Mouse (Mus musculus): ENCODE measurements around the gene Kcnma1. TPM values are rescaled to one million over a fixed set of nuclear protein-coding genes. Genes with fewer than 3 reads are reported as not detected.

The Kcnma1 gene
- polyA plus RNA-seq, 1 experiment from 2014 or later, result 0.42 TPM

DNA sequence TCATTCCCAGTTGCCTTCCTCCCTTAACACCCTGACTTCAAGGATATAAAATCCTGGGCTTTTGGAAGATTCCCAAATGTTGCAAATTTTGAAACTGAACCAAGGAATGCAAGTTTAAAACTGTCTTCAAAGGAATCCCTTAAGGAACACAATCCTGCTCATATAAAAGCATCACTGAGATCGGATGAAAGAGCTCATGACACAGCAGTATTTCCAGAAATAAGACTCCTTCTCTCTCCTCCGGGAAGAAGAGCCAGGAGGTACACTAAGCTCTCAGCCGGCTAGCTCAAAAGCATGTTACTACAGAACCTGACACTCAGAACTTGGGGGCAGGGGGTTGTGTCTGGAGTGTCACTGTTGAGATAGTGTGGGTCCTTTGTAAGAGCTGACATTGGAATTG, 325.8 kb downstream of the Kcnma1 start:
- no peak for ATAC-seq (ENCODE audit: insufficient number of reproducible peaks, low FRiP score)
- Histone ChIP-seq H3K9ac (no peak overlapping the region), H3K4me3 (no peak overlapping the region), H3K27ac (ENCODE audit: poor library complexity, severe bottlenecking) (no peak overlapping the region), H3K4me2 (no peak overlapping the region), H3K27me3 (replicated peaks) (peaks cover 92% of the 10 kb centered on the region), H3K36me3 (no peaks in the 10 kb centered on the region), H3K9me3 (replicated peaks) (no peaks in the 10 kb centered on the region), H3K4me1 (replicated peaks) (no peaks in the 10 kb centered on the region)
- 71% methylated on average over 3 of the region's 3 CpGs for WGBS

DNA sequence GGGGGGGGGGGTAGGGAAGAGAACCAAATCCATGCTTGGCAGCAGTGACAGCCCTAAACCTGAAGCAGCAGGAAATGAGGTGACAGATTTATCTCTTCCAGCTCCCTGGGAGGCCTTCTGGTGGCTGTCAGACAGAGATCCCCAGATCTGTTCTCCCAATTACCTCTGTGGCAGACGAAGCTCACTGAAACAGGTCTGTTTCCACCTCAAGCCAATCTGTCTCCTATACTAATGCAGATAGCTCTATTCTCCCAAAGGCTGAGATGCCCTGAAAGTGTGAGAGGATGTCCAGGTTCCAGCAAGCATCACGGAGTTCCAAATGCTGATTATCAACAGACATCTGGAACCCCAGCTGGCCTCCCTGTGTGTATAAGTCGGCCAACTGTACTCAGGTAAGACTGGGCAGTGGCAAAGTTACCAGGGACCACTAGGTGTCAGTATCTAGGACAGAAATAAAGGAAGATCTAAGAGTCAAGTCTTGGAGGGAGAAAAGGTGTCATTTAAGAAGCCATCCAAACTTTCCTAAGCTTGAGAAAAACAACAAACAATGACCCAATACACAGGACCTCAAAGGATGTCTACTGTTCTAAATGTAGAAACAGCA, 329.7 kb downstream of the Kcnma1 start:
- H3K9me3 ChIP-seq (replicated peaks), result no peaks in the 10 kb centered on the region
- H3K4me2 ChIP-seq, result no peak overlapping the region
- 22% methylated on average over 3 of the region's 3 CpGs for WGBS
- no peak overlapping the region for H3K9ac ChIP-seq
- H3K36me3 ChIP-seq, result no peaks in the 10 kb centered on the region
- H3K4me3 ChIP-seq, result no peak overlapping the region
- H3K27me3 ChIP-seq (replicated peaks), result peaks cover 81% of the 10 kb centered on the region
- H3K27ac ChIP-seq (ENCODE audit: poor library complexity, severe bottlenecking), result no peak overlapping the region
- ATAC-seq (ENCODE audit: insufficient number of reproducible peaks, low FRiP score), result no peak
- peaks cover 7% of the 10 kb centered on the region; the same call in 1 of the 2 replicates for H3K4me1 ChIP-seq (replicated peaks)

DNA sequence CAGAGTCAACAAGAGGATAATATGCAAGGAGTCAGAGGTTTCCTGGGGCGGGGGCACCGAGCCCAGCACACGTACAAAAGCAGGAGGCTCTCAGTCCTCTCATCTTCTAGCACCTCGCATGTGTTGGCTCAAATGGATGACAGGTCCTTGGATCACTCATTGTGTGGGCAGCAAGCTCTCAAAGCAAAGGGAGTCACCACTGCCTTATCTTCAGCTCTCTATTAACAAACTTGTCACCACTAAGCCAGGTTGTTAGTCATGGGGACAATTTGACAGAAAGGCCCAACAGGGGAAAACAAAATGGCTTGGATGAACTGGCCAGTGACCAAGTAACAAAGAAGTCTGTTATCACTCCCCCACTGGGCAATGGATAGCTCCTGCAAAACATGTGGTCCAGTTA, 331.5 kb downstream of the Kcnma1 start:
- WGBS, result 21% methylated on average over 4 of the region's 4 CpGs
- peaks cover 7% of the 10 kb centered on the region; the same call in 1 of the 2 replicates for H3K4me1 ChIP-seq (replicated peaks)
- no peak overlapping the region for H3K4me2 ChIP-seq
- H3K27ac ChIP-seq (ENCODE audit: poor library complexity, severe bottlenecking), result no peak overlapping the region
- no peak overlapping the region for H3K4me3 ChIP-seq
- no peak; the same call in 1 of the 2 replicates for ATAC-seq (ENCODE audit: insufficient number of reproducible peaks, low FRiP score)
- H3K27me3 ChIP-seq (replicated peaks), result peaks cover 83% of the 10 kb centered on the region
- no peak overlapping the region for H3K9ac ChIP-seq
- H3K36me3 ChIP-seq, result no peaks in the 10 kb centered on the region
- H3K9me3 ChIP-seq (replicated peaks), result 0 out of 2 replicates have a peak, but pooled peaks cover 2% of the 10 kb centered on the region

DNA sequence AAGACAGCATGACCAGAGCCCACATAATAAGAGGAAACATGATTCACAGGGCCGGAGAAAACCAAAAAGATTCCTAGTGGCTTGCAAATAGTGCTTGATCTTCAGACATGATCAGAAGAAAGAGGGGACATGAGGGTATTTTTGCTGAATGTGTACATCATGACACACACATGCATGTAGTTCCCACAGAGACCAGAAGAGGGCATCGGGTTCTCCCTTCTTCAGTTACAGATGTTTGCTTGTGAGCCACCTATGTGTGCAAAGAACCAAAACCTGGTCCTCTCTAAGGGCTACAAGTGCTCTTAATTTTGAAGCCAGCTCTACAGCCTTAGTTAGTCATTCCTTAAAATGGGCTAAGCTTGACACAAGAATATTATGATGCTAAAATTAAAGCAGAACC, 334.9 kb downstream of the Kcnma1 start:
- Histone ChIP-seq H3K4me2 (no peak overlapping the region), H3K36me3 (no peaks in the 10 kb centered on the region), H3K4me1 (replicated peaks) (peaks cover 7% of the 10 kb centered on the region; the same call in 1 of the 2 replicates), H3K27ac (ENCODE audit: poor library complexity, severe bottlenecking) (no peak overlapping the region), H3K4me3 (no peak overlapping the region), H3K9me3 (replicated peaks) (0 out of 2 replicates have a peak, but pooled peaks cover 2% of the 10 kb centered on the region), H3K9ac (no peak overlapping the region), H3K27me3 (replicated peaks) (peaks cover 79% of the 10 kb centered on the region)
- no peak for ATAC-seq (ENCODE audit: insufficient number of reproducible peaks, low FRiP score)
- 63% methylated on average over 2 of the region's 2 CpGs for WGBS

DNA sequence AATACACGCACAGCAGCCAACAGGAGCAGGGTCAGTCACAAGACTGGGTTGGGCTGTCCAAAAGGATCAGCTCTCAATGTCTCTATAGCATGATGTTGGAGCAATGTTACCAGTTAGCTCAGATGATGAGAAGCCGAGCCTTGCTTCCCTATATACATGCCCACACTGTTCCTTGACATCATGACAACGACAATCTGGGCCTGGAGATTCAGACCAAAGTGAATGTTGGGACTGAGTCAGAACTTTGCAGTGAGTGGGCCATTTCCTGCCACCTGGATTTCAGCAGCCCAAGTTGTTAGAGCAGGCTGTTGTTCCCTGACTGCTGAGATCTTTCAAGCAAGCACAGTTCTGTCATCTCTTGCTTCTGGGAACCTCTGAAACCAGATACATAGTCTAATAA, 347.9 kb downstream of the Kcnma1 start:
- 77% methylated on average over 3 of the region's 3 CpGs for WGBS
- H3K4me2 ChIP-seq, result no peak overlapping the region
- peaks cover 10% of the 10 kb centered on the region; the same call in 1 of the 2 replicates for H3K9me3 ChIP-seq (replicated peaks)
- H3K27me3 ChIP-seq (replicated peaks), result peaks cover 30% of the 10 kb centered on the region
- H3K4me1 ChIP-seq (replicated peaks), result no peaks in the 10 kb centered on the region
- no peaks in the 10 kb centered on the region for H3K36me3 ChIP-seq
- no peak overlapping the region for H3K4me3 ChIP-seq
- no peak overlapping the region for H3K9ac ChIP-seq
- H3K27ac ChIP-seq (ENCODE audit: poor library complexity, severe bottlenecking), result no peak overlapping the region
- no peak for ATAC-seq (ENCODE audit: insufficient number of reproducible peaks, low FRiP score)

DNA sequence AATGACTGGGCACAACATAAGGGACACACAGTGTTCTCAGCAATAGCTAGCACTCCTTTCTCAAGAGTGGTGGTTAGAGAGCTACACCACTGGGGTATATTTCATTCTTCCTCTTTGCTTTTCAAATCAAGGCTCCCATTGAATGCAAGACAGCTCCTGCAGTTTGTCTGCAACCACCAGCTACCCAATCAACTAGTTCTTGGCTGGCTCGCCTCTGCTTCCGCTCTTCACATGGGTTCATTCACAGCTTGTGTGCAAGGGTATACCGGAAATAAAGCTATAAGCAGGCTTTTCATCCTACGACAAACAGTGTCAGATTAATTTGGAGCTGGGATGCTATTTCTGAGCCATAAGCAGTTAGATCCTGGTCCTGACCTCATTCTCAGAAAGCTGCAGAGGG, 362.6 kb downstream of the Kcnma1 start:
- H3K36me3 ChIP-seq, result no peaks in the 10 kb centered on the region
- H3K27me3 ChIP-seq (replicated peaks), result peaks cover 35% of the 10 kb centered on the region
- no peak for ATAC-seq (ENCODE audit: insufficient number of reproducible peaks, low FRiP score)
- no peaks in the 10 kb centered on the region for H3K4me1 ChIP-seq (replicated peaks)
- H3K9me3 ChIP-seq (replicated peaks), result no peaks in the 10 kb centered on the region
- H3K4me3 ChIP-seq, result no peak overlapping the region
- WGBS, result 71% methylated on average over 4 of the region's 4 CpGs
- no peak overlapping the region for H3K9ac ChIP-seq
- H3K4me2 ChIP-seq, result no peak overlapping the region
- H3K27ac ChIP-seq (ENCODE audit: poor library complexity, severe bottlenecking), result no peak overlapping the region

DNA sequence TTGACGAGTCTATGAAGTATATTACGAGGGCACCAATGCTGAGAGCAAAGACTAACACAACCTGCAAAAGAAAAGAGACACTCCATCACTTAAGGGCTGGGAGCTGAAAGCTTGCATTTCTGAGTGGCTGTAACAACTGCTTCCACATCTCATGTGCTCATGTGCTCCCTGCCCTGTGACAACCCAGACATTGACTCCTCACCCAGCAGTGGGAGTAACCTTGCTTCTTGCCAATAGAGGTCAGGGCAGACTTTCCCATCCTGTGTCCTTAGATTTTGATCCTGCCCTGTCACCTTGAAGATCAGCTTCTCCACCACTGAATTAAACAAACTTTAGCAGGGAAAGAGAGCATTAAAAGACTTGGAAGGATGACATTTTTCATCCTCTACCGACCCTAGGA, 364.2 kb downstream of the Kcnma1 start:
- 87% methylated on average over 3 of the region's 3 CpGs for WGBS
- H3K4me1 ChIP-seq (replicated peaks), result no peaks in the 10 kb centered on the region
- peaks cover 37% of the 10 kb centered on the region for H3K27me3 ChIP-seq (replicated peaks)
- H3K9me3 ChIP-seq (replicated peaks), result no peaks in the 10 kb centered on the region
- H3K36me3 ChIP-seq, result no peaks in the 10 kb centered on the region
- no peak for ATAC-seq (ENCODE audit: insufficient number of reproducible peaks, low FRiP score)
- H3K9ac ChIP-seq, result no peak overlapping the region
- H3K4me2 ChIP-seq, result no peak overlapping the region
- H3K27ac ChIP-seq (ENCODE audit: poor library complexity, severe bottlenecking), result no peak overlapping the region
- no peak overlapping the region for H3K4me3 ChIP-seq

DNA sequence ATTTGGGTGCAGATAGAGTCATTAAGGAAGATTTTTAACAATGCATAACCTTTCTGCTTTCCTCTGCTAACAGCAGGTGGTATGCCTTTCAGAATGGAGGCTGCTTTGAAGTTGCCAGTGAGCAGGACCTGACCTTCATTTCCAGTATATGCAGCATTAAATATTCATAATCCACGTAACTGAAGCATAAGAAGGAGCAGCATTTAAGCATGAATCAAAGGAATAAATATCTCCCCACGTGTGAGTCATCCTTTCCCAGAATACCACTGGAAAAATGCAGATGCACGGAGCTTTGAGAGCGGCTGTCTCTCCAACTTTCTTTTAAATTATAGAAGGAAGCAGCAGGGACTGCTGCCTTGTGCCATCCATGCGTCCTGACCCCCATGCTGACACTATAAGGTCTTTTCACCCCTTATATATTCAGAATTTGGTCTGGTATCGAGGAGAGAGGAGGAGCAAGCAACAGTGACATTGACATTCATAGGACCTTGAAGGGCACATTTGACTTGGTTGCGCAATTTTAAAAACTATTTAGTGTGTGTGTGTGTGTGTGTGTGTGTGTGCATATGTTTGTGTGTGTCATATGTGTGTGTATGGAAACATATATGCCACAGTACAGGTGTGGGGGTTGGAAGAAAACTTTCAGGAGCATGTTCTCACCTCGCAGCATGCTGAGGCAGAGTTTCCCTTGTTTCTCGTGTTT, 368.8 kb downstream of the Kcnma1 start:
- H3K9me3 ChIP-seq (replicated peaks), result no peaks in the 10 kb centered on the region
- H3K9ac ChIP-seq, result no peak overlapping the region
- H3K27me3 ChIP-seq (replicated peaks), result peaks cover 34% of the 10 kb centered on the region
- no peak for ATAC-seq (ENCODE audit: insufficient number of reproducible peaks, low FRiP score)
- no peak overlapping the region for H3K4me3 ChIP-seq
- H3K4me2 ChIP-seq, result no peak overlapping the region
- H3K27ac ChIP-seq (ENCODE audit: poor library complexity, severe bottlenecking), result no peak overlapping the region
- WGBS, result 71% methylated on average over 9 of the region's 9 CpGs
- H3K36me3 ChIP-seq, result no peaks in the 10 kb centered on the region
- no peaks in the 10 kb centered on the region for H3K4me1 ChIP-seq (replicated peaks)

DNA sequence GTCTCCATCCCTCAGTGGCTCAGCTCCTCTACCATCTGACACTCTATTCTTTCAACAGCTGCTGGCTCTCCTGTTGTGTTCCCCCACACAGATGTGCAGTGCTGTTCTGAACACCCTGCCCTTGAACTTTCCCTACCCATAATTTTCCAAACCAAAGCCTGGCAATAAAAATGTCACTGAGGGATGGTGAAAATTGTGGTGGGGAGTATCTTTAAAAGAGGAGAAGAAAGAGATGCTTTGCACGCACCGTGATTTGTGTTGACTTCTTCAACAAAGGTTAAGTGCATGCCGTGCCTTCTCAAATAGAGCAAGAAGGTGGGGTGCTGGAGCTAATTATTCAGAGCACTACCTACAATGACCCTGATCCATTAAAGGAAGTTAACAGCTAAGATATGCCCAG, 371.1 kb downstream of the Kcnma1 start:
- Histone ChIP-seq H3K4me3 (no peak overlapping the region), H3K9me3 (replicated peaks) (no peaks in the 10 kb centered on the region), H3K36me3 (no peaks in the 10 kb centered on the region), H3K9ac (no peak overlapping the region), H3K4me1 (replicated peaks) (no peaks in the 10 kb centered on the region), H3K27me3 (replicated peaks) (peaks cover 30% of the 10 kb centered on the region), H3K4me2 (no peak overlapping the region), H3K27ac (ENCODE audit: poor library complexity, severe bottlenecking) (no peak overlapping the region)
- ATAC-seq (ENCODE audit: insufficient number of reproducible peaks, low FRiP score), result no peak
- 92% methylated on average over 3 of the region's 3 CpGs for WGBS

DNA sequence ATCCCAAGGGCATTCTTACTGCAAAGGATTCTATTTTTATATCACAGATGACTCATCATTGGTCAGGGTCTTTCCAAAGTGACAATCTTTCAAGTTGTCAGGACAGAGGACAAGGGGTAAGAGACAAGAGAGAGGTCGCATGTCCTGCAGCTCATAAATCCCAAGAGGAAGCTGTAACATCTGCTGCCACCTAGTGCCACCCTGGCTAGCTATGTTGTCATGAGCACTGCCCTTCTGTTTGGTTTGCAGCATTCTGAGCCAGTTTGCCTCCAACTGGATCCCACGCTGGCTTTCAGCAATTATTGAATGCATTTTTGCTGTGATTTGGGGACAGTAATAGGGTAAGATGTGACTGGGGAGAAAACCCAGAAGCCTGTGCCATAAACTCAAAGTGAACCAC, 373.6 kb downstream of the Kcnma1 start:
- no peaks in the 10 kb centered on the region for H3K9me3 ChIP-seq (replicated peaks)
- no peak overlapping the region for H3K27ac ChIP-seq (ENCODE audit: poor library complexity, severe bottlenecking)
- H3K4me3 ChIP-seq, result no peak overlapping the region
- H3K9ac ChIP-seq, result no peak overlapping the region
- 38% methylated on average over 2 of the region's 2 CpGs for WGBS
- H3K36me3 ChIP-seq, result no peaks in the 10 kb centered on the region
- H3K27me3 ChIP-seq (replicated peaks), result peaks cover 15% of the 10 kb centered on the region
- no peak overlapping the region for H3K4me2 ChIP-seq
- no peaks in the 10 kb centered on the region for H3K4me1 ChIP-seq (replicated peaks)
- no peak for ATAC-seq (ENCODE audit: insufficient number of reproducible peaks, low FRiP score)

DNA sequence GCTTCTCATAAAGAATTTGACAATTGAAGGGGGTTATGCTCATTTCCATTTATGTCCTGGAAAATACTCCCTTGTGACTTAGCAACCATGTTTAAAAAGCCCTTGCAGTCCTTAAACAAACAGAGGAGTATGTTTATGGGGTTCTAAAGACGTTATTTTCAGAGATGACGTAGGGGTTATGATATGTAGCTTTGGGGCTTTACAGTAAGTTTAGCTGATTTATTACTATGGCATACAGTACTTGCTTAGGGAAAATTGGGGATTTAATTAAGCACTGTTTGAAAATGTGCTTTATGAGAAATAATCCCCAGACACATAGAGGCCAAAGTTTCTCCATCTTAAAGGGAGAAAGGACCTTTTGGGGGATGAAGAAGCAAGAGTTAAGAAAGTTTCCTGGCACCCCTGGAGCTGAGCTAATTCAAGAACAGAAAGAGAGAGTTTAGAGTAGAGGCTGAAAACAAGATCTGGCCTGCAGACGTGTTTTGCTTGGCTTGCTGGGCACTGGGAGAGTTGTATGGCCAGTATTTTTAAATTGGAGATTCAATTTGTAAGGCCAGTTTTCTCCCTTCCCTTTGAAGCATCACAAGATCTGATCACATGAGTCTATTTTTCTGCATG, 376.1 kb downstream of the Kcnma1 start:
- no peak overlapping the region for H3K27ac ChIP-seq (ENCODE audit: poor library complexity, severe bottlenecking)
- no peak overlapping the region for H3K4me2 ChIP-seq
- ATAC-seq (ENCODE audit: insufficient number of reproducible peaks, low FRiP score), result no peak
- 68% methylated on average over 3 of the region's 3 CpGs for WGBS
- H3K9me3 ChIP-seq (replicated peaks), result no peaks in the 10 kb centered on the region
- no peak overlapping the region for H3K9ac ChIP-seq
- H3K36me3 ChIP-seq, result no peaks in the 10 kb centered on the region
- no peaks in the 10 kb centered on the region for H3K4me1 ChIP-seq (replicated peaks)
- H3K27me3 ChIP-seq (replicated peaks), result peaks cover 7% of the 10 kb centered on the region
- H3K4me3 ChIP-seq, result no peak overlapping the region
